In the genomic region with DNA sequence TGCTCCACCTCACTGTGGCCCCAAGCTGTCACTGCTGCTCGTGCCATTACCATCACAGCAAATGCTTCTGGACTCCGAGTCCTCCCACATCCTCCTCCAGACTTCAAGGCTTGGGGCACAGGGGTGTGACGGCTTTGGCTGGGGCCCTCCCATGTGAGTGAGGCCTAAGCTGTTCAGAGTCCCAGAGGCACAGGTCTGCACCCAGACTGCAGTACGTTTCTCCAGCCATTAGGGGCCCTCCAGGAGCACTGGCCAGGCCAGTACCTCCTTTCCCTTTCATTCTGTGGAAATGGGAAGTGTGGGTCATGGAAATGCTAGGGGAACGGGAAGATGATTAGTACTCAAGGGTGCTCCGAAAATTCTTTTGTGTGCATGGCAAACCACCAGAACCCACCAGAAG, we compare ENCODE assay signal across 10 mouse cellular contexts. TPM values are rescaled to one million over a fixed set of nuclear protein-coding genes. Genes with fewer than 3 reads are reported as not detected.
DNase-seq lines count a peak whose midpoint lies in the region; ATAC-seq and TF ChIP-seq lines count a peak whose summit lies in the region.
"Had no signal": no experiment of that assay in that cellular context is flagged by ENCODE, and none has a peak within 500 bp of the region (broad histone marks: within the 10 kb centered on the region; RNA-seq: fewer than 3 reads in every experiment).

No protein-coding gene starts in this region.

- H3K36me3 ChIP-seq in thymus, adult 2 months (ENCODE audit: control insufficient read depth, insufficient read depth, low read length), result 0 out of 2 replicates have a peak, but pooled peaks cover 4% of the 10 kb centered on the region
- 0 out of 2 replicates have a peak, but pooled peaks cover 2% of the 10 kb centered on the region for H3K36me3 ChIP-seq in intestine, embryonic 16.5 days (ENCODE audit: control insufficient read depth, insufficient read depth, low read length)

- no peaks in the 10 kb centered on the region for H3K9me3 ChIP-seq in intestine, embryonic 16.5 days (ENCODE audit: control insufficient read depth, low read length)
- H3K9me3 ChIP-seq: embryonic facial prominence, embryonic 12.5 days; liver, embryonic 15.5 days had no signal

- WGBS in thymus, adult 2 months, result 80% methylated on average over 6 of the region's 6 CpGs
- whole genome bisulfite sequencing in intestine, embryonic 16.5 days, result 42% methylated on average over 6 of the region's 6 CpGs

- H3K4me1 ChIP-seq in thymus, adult 2 months (replicated peaks; ENCODE audit: control insufficient read depth, insufficient read depth, low read length), result no peaks in the 10 kb centered on the region
- H3K4me1 ChIP-seq in intestine, embryonic 16.5 days (ENCODE audit: control insufficient read depth, insufficient read depth, low read length), result 0 out of 2 replicates have a peak, but pooled peaks cover 3% of the 10 kb centered on the region
- H3K4me1 ChIP-seq: liver, embryonic 15.5 days had no signal

- no peak for TF ChIP-seq CTCF in thymus, adult 2 months (IDR thresholded peaks at IDR 0.05; ENCODE audit: borderline replicate concordance, control insufficient read depth, extremely low read depth, insufficient read depth, low read length, poor library complexity)

- no peak overlapping the region for H3K27ac ChIP-seq in thymus, adult 2 months (ENCODE audit: control insufficient read depth, insufficient read depth, low read length)
- no peak overlapping the region for H3K27ac ChIP-seq in intestine, embryonic 16.5 days (ENCODE audit: low read length)
- H3K27ac ChIP-seq: embryonic facial prominence, embryonic 12.5 days; liver, embryonic 15.5 days had no signal

- no peak overlapping the region for H3K4me2 ChIP-seq in intestine, embryonic 16.5 days (ENCODE audit: low read depth, low read length)
- H3K4me2 ChIP-seq: embryonic facial prominence, embryonic 12.5 days; liver, embryonic 15.5 days had no signal

- H3K4me3 ChIP-seq in thymus, adult 2 months (ENCODE audit: control insufficient read depth, insufficient read depth, low read length), result no peak overlapping the region
- H3K4me3 ChIP-seq in intestine, embryonic 16.5 days (ENCODE audit: low read length), result no peak overlapping the region
- H3K4me3 ChIP-seq: embryonic facial prominence, embryonic 12.5 days; liver, embryonic 15.5 days had no signal

- DNase-seq in CD4-positive, CD25-positive, alpha-beta regulatory T cell, adult 2 months (ENCODE audit: low read depth, low spot score), result peak; percentile 4
- peak; percentile 1 for DNase-seq in thymus, adult 2 months
- no peak for DNase-seq in thymus, adult 18-20 months
- peak; percentile 20 for DNase-seq in lung, postnatal 14 days
- DNase-seq in spleen, postnatal 14 days (ENCODE audit: low spot score in 2 of 2), result no peak
- DNase-seq in layer of hippocampus, adult 9-10 months (ENCODE audit: low spot score), result no peak

- H3K9ac ChIP-seq in intestine, embryonic 16.5 days (ENCODE audit: low read depth, low read length), result no peak overlapping the region
- H3K9ac ChIP-seq: embryonic facial prominence, embryonic 12.5 days; liver, embryonic 15.5 days had no signal

- no peak for ATAC-seq in CD4-positive, CD25-positive, alpha-beta regulatory T cell, adult 4 months
- ATAC-seq in intestine, embryonic 16.5 days, result peak; percentile 75

- no peaks in the 10 kb centered on the region for H3K27me3 ChIP-seq in thymus, adult 2 months (ENCODE audit: control insufficient read depth, insufficient read depth, low read length)
- H3K27me3 ChIP-seq in intestine, embryonic 16.5 days (replicated peaks; ENCODE audit: control insufficient read depth, insufficient read depth, low read length), result no peaks in the 10 kb centered on the region; the same call in 1 of the 2 replicates
- H3K27me3 ChIP-seq: liver, embryonic 15.5 days had no signal

- no peak for TF ChIP-seq POLR2A in thymus, adult 2 months (IDR thresholded peaks at IDR 0.05; ENCODE audit: control insufficient read depth, extremely low read depth, insufficient read depth, low read length, poor library complexity)

RNA-seq across cellular contexts. Expression of a gene that starts 7.1 kb away (rescaled TPM):
- 10 to 100 TPM; 61.9 to 82.5 TPM for polyA plus RNA-seq in CD4-positive, CD25-positive, alpha-beta regulatory T cell, adult 4 months (2017; shearing (Covaris generic))
- 28.6 and 37.1 TPM in 2 replicates for polyA plus RNA-seq in thymus, adult 2 months (2012; rRNA removed)
- 146 and 162 TPM in 2 replicates for polyA plus RNA-seq in intestine, embryonic 16.5 days (2015; fragmentation: Nextera tagmentation; extraction: Ambion mirVana)

Comparison
In these comparisons a context has a peak if more than half of its experiments do, and no peak if none do; other contexts are left out.
1. DNase-seq: peak in CD4-positive, CD25-positive, alpha-beta regulatory T cell, adult 2 months (single experiment), thymus, adult 2 months (single experiment) and lung, postnatal 14 days (single experiment); none in thymus, adult 18-20 months (0 of 2), spleen, postnatal 14 days (0 of 2) and layer of hippocampus, adult 9-10 months (single experiment).